Mouse (Mus musculus) heart, adult 2 months (tissue): ENCODE measurements around the gene U2af1.

ENCODE experiments used
- CTCF ChIP-seq: fragments of 200-600 bp; IDR thresholded peaks from 2 replicates; pipeline ENCODE4 v1.8.1; 2022; ENCODE audit warnings: antibody characterized with exemption, mild to moderate bottlenecking, moderate library complexity
- EP300 ChIP-seq: fragments of 200-500 bp; IDR thresholded peaks from 2 replicates; pipeline ENCODE4 v1.6.1; 2011; ENCODE audit warnings: low read depth, low read length, control low read depth; ENCODE audit not compliant: insufficient read depth
- POLR2A ChIP-seq: fragments of 200-500 bp; IDR thresholded peaks from 2 replicates; pipeline ENCODE4 v1.6.1; 2011; ENCODE audit warnings: mild to moderate bottlenecking, low read depth, low read length, control low read depth; ENCODE audit not compliant: insufficient read depth

- no peak for TF ChIP-seq CTCF
- TF ChIP-seq POLR2A = no peak
- no peak for TF ChIP-seq EP300
Measured at GRCm38 (mm10) chr17:31623101-31623500, 35.6 kb downstream of the U2af1 start.
